Mouse (Mus musculus): ENCODE data around the gene Olfr504.
"Not testable (repeated sequence)": the region's sequence is repeated elsewhere in the genome, so short reads cannot be mapped to it uniquely, and the experiment has no call there.

Gene Olfr504

GRCm38 (mm10) chr7:108565693-108566092, at the start of gene Olfr504:
TSS of gene Olfr504 (minus strand) at chr7:108565793.
- DNase-seq: no peak

GRCm38 (mm10) chr7:108614110-108614509, 48.5 kb upstream of the Olfr504 start:
- no peak for DNase-seq

- DNase-seq: no peak
Measured at GRCm38 (mm10) chr7:108610487-108610886, 44.9 kb upstream of the Olfr504 start, which contains the start of gene Olfr506. TSS of gene Olfr506 (plus strand) at chr7:108610787.

GRCm38 (mm10) chr7:108601916-108602315, 36.3 kb upstream of the Olfr504 start:
- DNase-seq: not testable (repeated sequence)

GRCm38 (mm10) chr7:108589797-108590196, 24.2 kb upstream of the Olfr504 start:
- no peak for DNase-seq

GRCm38 (mm10) chr7:108544227-108544626, 21.4 kb downstream of the Olfr504 start, which contains the start of gene Olfr503:
TSS of gene Olfr503 (plus strand) at chr7:108544527.
- DNase-seq: not testable (repeated sequence)

- DNase-seq: no peak
Measured at GRCm38 (mm10) chr7:108542416-108542815, 23.2 kb downstream of the Olfr504 start.

GRCm38 (mm10) chr7:108524965-108525364, 40.6 kb downstream of the Olfr504 start, which contains the start of gene Olfr502:
TSS of gene Olfr502 (minus strand) at chr7:108525065.
- DNase-seq: no peak

Measured in cerebellum, postnatal 14 days (tissue).